Mouse (Mus musculus) liver, postnatal 0 days (tissue): ENCODE results near the gene Tmem14a.

Experiments used
- CTCF ChIP-seq: sonication (generic); IDR thresholded peaks from 2 replicates; pipeline ENCODE4 v1.5.1; 2016; ENCODE audit warnings: antibody characterized with exemption, low read depth
- EP300 ChIP-seq: IDR thresholded peaks from 2 replicates; pipeline ENCODE4 v1.6.1; 2016; ENCODE audit warnings: antibody characterized with exemption, low read depth, mild to moderate bottlenecking

DNA sequence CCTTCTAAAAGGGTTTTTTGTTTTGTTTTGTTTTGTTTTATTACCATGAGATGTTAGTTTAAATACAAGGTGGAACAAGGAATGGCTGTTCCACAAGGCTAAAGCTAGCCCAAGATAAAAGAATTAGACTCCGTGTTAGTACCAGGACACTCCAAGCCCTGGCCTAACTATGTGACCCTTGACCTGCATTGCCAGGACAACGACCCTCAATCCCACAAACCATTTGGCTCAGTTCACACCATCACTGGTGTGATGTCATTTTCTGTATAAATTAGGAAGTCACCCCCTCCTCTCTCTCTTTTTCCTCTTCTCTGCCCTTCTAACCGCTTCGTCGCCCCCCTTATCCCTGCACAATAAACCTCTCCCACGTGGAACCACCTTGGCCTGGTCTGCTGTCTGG lies 33.3 kb downstream of the Tmem14a start:
- TF ChIP-seq CTCF (no peak), EP300 (no peak)
